Mouse (Mus musculus) embryo, embryonic 10.5 days (tissue): ENCODE results near the gene Tbrg4.

Source experiments
- DNase-seq: peaks from one replicate; pipeline ENCODE4 v3.0.0-alpha.2; 2015; ENCODE audit warnings: low spot score

Tbrg4 gene

GRCm38 (mm10) chr11:6625478-6626387, at the start of gene Tbrg4:
Gene Tbrg4 (minus strand): TSS chr11:6626067.
- DNase-seq: peak; percentile 96

GRCm38 (mm10) chr11:6675402-6675801, 49.5 kb upstream of the Tbrg4 start:
- DNase-seq: no peak

- DNase-seq: no peak
These were observed 48.8 kb upstream of the Tbrg4 start for GRCm38 (mm10) chr11:6674701-6675100.

GRCm38 (mm10) chr11:6670826-6671225, 45.0 kb upstream of the Tbrg4 start:
- no peak for DNase-seq

- DNase-seq: peak; percentile 23
These were observed 44.2 kb upstream of the Tbrg4 start for GRCm38 (mm10) chr11:6670044-6670443.

GRCm38 (mm10) chr11:6669041-6669440, 43.2 kb upstream of the Tbrg4 start:
- peak; percentile 51 for DNase-seq

- DNase-seq: no peak
These were observed 40.8 kb upstream of the Tbrg4 start for GRCm38 (mm10) chr11:6666634-6667033.

- DNase-seq: peak; percentile 29
These were observed 35.3 kb upstream of the Tbrg4 start for GRCm38 (mm10) chr11:6661206-6661605.

- DNase-seq: peak; percentile 87
These were observed 32.4 kb upstream of the Tbrg4 start, which contains the start of gene Ramp3 for GRCm38 (mm10) chr11:6658271-6658670. Gene Ramp3 (plus strand): TSS chr11:6658521.

- peak; percentile 96 for DNase-seq
These were observed 29.0 kb upstream of the Tbrg4 start for GRCm38 (mm10) chr11:6654903-6655302.

GRCm38 (mm10) chr11:6652978-6653377, 27.1 kb upstream of the Tbrg4 start:
- peak; percentile 27 for DNase-seq

GRCm38 (mm10) chr11:6650519-6650918, 24.7 kb upstream of the Tbrg4 start:
- no peak for DNase-seq

- no peak for DNase-seq
These were observed 22.2 kb upstream of the Tbrg4 start for GRCm38 (mm10) chr11:6647831-6648724.

- no peak for DNase-seq
These were observed 18.7 kb upstream of the Tbrg4 start for GRCm38 (mm10) chr11:6644566-6644965.

- no peak for DNase-seq
These were observed 13.2 kb upstream of the Tbrg4 start for GRCm38 (mm10) chr11:6639072-6639471.

- DNase-seq: no peak
These were observed 12.7 kb upstream of the Tbrg4 start, which contains the start of gene Wap for GRCm38 (mm10) chr11:6638537-6638936. Gene Wap (minus strand): TSS chr11:6638637.

GRCm38 (mm10) chr11:6636150-6636549, 10.3 kb upstream of the Tbrg4 start:
- no peak for DNase-seq

GRCm38 (mm10) chr11:6629655-6630054, 3.8 kb upstream of the Tbrg4 start:
- peak; percentile 46 for DNase-seq

- DNase-seq: peak; percentile 73
These were observed 2.7 kb upstream of the Tbrg4 start for GRCm38 (mm10) chr11:6628568-6628967.

- no peak for DNase-seq
These were observed 1.9 kb upstream of the Tbrg4 start for GRCm38 (mm10) chr11:6627731-6628130.

- DNase-seq: no peak
These were observed 513 bp upstream of the Tbrg4 start for GRCm38 (mm10) chr11:6626388-6626772.

GRCm38 (mm10) chr11:6624619-6625382, 1.1 kb downstream of the Tbrg4 start:
- no peak for DNase-seq
